Mouse (Mus musculus) hindbrain, embryonic 12.5 days (tissue): Measurements from ENCODE around the gene Mageb16. TPM values are rescaled to one million over a fixed set of nuclear protein-coding genes. Genes with fewer than 3 reads are reported as not detected.

Experiments used
- ATAC-seq: fragments of 200-750 bp; cut with Nextera tagmentation; 2 replicates; pipeline ENCODE4 v1.8.0; 2017; ENCODE audit warnings: moderate TSS enrichment; ENCODE audit not compliant: low FRiP score
- H3K27ac ChIP-seq: fragments of 300-500 bp; sonication (generic); 2 replicates; pipeline ENCODE4 v1.5.1; 2016; ENCODE audit warnings: mild to moderate bottlenecking
- H3K27me3 ChIP-seq: fragments of 300-500 bp; sonication (generic); 2 replicates; pipeline ENCODE4 v1.6.1; 2016; ENCODE audit warnings: mild to moderate bottlenecking
- H3K36me3 ChIP-seq: fragments of 300-500 bp; sonication (generic); 2 replicates; pipeline ENCODE4 v1.6.1; 2016; ENCODE audit warnings: mild to moderate bottlenecking
- H3K4me1 ChIP-seq: fragments of 300-500 bp; sonication (generic); 2 replicates; pipeline ENCODE4 v1.6.1; 2016
- H3K4me2 ChIP-seq: fragments of 300-500 bp; sonication (generic); replicated peaks from 2 replicates; pipeline ENCODE4 v1.6.1; 2016; ENCODE audit warnings: mild to moderate bottlenecking
- H3K4me3 ChIP-seq: fragments of 300-500 bp; sonication (generic); 2 replicates; pipeline ENCODE4 v1.5.1; 2016; ENCODE audit warnings: mild to moderate bottlenecking
- H3K9ac ChIP-seq: fragments of 300-500 bp; sonication (generic); 2 replicates; pipeline ENCODE4 v1.6.1; 2016; ENCODE audit warnings: mild to moderate bottlenecking, moderate library complexity
- H3K9me3 ChIP-seq: fragments of 300-500 bp; sonication (generic); replicated peaks from 2 replicates; pipeline ENCODE4 v1.6.1; 2016; ENCODE audit warnings: mild to moderate bottlenecking
- WGBS: fragments of 180-500 bp; shearing (Covaris S2); methylation state at CpG from one replicate; pipeline ENCODE4 v1.1.7; 2016; 5-methylcytosine and 5-hydroxymethylcytosine counted together
- polyA plus RNA-seq: library from polyadenylated mRNA; unstranded; fragments of >200 nt; fragmentation: Nextera tagmentation; extraction: Ambion mirVana; gene quantifications from 2 replicates; pipeline ENCODE4 v1.2.1, GENCODE M21; 2016

The Mageb16 gene
- 0.26 TPM in 1 of 2 replicates, not detected in the other for polyA plus RNA-seq

DNA sequence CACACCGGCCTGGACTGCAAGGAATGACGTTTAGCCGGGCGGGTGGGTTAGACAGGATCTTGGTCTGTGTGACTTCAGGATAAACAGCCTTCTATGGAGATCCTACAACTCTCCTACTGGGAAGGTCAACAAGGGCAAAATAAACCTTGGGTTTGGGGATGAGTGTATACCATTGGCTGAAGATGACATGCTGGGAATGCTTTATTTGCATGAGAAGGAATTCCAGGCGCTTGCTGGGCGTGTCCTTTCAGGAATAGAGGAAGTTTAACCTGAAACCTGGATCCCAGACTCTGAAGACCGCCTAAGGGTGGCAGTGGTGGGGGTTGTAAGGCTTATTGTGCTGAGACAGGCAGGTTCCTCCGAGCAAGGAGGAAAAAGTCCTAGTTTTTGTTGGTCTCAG is at the start of gene Mageb16:
Gene Mageb16, minus strand, starts transcription at position 25 of the 400 bp plus-strand sequence.
- Histone ChIP-seq H3K27me3 (no peaks in the 10 kb centered on the region), H3K9me3 (no peaks in the 10 kb centered on the region), H3K4me1 (no peaks in the 10 kb centered on the region), H3K4me2 (no peak within 1 kb of the TSS), H3K9ac (no peak within 1 kb of the TSS), H3K36me3 (no peaks in the 10 kb centered on the region), H3K4me3 (no peak within 1 kb of the TSS), H3K27ac (no peak within 1 kb of the TSS)
- no peak for ATAC-seq
- 64% methylated on average over 8 of the region's 8 CpGs for WGBS

DNA sequence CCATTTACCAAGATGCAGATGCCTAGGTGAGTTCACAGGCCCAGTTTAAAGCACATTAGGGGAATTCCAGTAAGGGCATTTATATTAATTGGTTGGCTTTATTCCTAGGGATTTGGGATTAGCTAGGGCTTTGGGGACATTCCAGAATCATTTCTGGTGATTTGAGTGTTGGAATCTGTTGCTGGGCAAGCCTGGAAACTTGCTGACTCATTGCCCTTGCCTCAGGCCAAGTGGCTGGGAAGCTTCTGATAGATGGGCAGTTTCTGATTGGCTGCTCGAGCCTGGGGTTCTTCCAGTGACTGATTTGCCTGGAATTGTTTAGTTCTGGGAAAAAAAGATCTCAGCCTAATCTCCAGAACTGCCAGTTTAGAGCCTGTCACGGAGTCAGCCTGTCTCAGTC is 20.1 kb downstream of the Mageb16 start:
- ATAC-seq = no peak
- H3K36me3 ChIP-seq = no peaks in the 10 kb centered on the region
- 64% methylated on average over 2 of the region's 2 CpGs for WGBS
- no peaks in the 10 kb centered on the region for H3K27me3 ChIP-seq
- H3K9me3 ChIP-seq = no peaks in the 10 kb centered on the region
- H3K9ac ChIP-seq = no peak overlapping the region
- no peaks in the 10 kb centered on the region for H3K4me1 ChIP-seq
- no peak overlapping the region for H3K4me3 ChIP-seq
- no peak overlapping the region for H3K27ac ChIP-seq
- H3K4me2 ChIP-seq = no peak overlapping the region

- Histone ChIP-seq H3K9me3 (no peaks in the 10 kb centered on the region), H3K27ac (no peak overlapping the region), H3K9ac (no peak overlapping the region), H3K4me1 (no peaks in the 10 kb centered on the region), H3K27me3 (no peaks in the 10 kb centered on the region), H3K4me3 (no peak overlapping the region), H3K4me2 (no peak overlapping the region), H3K36me3 (no peaks in the 10 kb centered on the region)
- no peak for ATAC-seq
- 88% methylated on average over 15 of the region's 15 CpGs for WGBS
These were observed 35.8 kb downstream of the Mageb16 start for GRCm38 (mm10) chrX:79635396-79635795.

DNA sequence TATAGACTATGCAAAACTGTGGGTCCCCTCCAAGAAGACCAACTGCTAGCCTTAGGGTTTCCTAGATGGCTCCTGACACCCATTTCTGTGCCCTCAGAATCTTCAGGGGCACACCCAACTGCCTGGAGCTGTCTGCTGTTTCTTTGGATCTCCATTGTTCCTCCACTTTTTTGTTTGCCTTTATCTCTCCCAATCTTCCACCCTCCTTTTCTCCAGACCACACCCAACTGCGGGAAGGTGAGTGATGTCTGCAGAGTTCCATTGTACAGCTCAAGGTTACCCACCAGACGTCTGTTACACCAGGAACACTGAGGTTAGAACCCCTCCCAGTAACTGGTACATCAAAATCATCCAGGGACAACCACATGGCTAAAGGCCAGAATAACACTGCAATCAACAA is 64.8 kb downstream of the Mageb16 start:
- H3K4me1 ChIP-seq = no peaks in the 10 kb centered on the region
- ATAC-seq = no peak

More for the DNA sequence above, 64.8 kb downstream of the Mageb16 start:
- Histone ChIP-seq H3K9me3 (no peaks in the 10 kb centered on the region), H3K27ac (no peak overlapping the region), H3K36me3 (no peaks in the 10 kb centered on the region), H3K4me2 (no peak overlapping the region), H3K4me3 (no peak overlapping the region), H3K9ac (no peak overlapping the region), H3K27me3 (no peaks in the 10 kb centered on the region)
- WGBS = 75% methylated on average over 2 of the region's 2 CpGs

Other genes starting within 250 kb of the Mageb16 start
- gene Gm7173, start 154.2 kb downstream of the Mageb16 start, polyA plus RNA-seq = 1.3 and 1.6 TPM in 2 replicates